Mouse (Mus musculus): Measurements from ENCODE around the gene Fam171a1.
"Not testable (repeated sequence)": the region's sequence is repeated elsewhere in the genome, so short reads cannot be mapped to it uniquely, and the experiment has no call there.

Fam171a1 gene

GRCm38 (mm10) chr2:3113866-3114265 lies at the start of gene Fam171a1:
Fam171a1 (plus strand) TSS chr2:3114224.
- DNase-seq (ENCODE audit: low spot score in 2 of 2) = no peak

- DNase-seq (ENCODE audit: low spot score in 2 of 2) = no peak
Observed at GRCm38 (mm10) chr2:3069140-3069539, 44.9 kb upstream of the Fam171a1 start.

DNA sequence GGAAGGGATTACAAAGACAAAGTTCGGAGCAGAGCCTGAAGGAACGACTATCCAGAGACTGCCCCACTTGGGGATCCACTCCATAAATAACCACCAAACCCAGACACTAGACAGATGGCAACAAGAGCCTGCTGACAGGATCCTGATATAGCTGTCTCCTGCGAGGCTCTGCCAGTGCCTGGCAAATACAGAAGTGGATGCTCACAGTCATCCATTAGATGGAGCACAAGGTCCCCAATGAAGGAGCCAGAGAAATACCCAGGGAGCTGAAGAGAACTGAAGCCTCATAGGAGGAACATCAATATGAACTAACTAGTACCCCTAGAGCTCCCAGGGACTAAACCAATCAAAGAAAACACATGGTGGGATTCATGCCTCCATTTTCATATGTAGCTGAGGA lies 25.7 kb upstream of the Fam171a1 start:
- DNase-seq (ENCODE audit: low spot score in 2 of 2) = not testable (repeated sequence)

GRCm38 (mm10) chr2:3089274-3089673 lies 24.8 kb upstream of the Fam171a1 start:
- no peak for DNase-seq (ENCODE audit: low spot score in 2 of 2)

- no peak for DNase-seq (ENCODE audit: low spot score in 2 of 2)
Observed at GRCm38 (mm10) chr2:3096101-3096500, 17.9 kb upstream of the Fam171a1 start.

- DNase-seq (ENCODE audit: low spot score in 2 of 2) = no peak
Observed at GRCm38 (mm10) chr2:3099971-3100370, 14.1 kb upstream of the Fam171a1 start.

GRCm38 (mm10) chr2:3101292-3101957 lies 12.6 kb upstream of the Fam171a1 start:
- DNase-seq (ENCODE audit: low spot score in 2 of 2) = no peak

DNA sequence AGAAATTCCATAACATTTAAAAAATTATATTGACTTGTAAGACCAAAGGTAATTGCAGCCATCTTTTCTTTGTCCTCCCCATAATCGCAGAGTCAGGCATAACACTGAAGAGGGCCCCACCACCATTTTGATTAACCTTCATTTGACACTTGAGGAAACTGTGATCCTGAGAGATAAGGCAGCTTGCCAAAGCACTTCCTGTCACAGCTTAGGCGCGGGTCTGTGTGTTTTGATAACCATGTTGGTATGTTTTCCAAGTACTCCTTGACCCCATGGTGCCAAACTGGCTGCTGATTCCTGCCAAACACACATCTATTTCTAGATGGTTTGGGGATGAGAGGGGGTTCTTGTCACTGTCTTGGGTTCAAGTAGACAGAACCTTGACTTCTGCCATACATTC lies 11.7 kb upstream of the Fam171a1 start:
- DNase-seq (ENCODE audit: low spot score in 2 of 2) = no peak

- peak in 1 of 2 experiments; percentile 37 for DNase-seq (ENCODE audit: low spot score in 2 of 2)
Observed at GRCm38 (mm10) chr2:3107471-3107870, 6.6 kb upstream of the Fam171a1 start.

DNA sequence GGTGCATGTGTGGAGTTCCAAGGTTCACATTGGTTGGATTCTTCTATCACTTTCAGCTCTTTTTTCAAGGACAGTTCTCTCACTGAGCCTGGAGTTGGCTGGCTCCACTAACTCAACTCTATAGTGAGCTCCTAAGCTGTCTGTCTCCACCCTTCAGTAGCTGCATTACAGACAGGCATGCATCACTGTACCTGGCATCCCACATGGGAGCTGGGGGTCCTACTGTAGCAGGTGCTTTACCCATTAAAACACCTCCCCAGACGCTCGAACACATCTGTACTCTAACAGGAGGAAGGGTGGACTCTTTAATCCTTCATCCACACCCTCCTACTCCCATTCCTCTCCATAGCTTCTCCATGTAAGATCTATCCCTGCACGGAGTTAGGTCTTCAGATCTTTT lies 5.6 kb upstream of the Fam171a1 start:
- DNase-seq (ENCODE audit: low spot score in 2 of 2) = no peak

GRCm38 (mm10) chr2:3108834-3109233 lies 5.2 kb upstream of the Fam171a1 start:
- DNase-seq (ENCODE audit: low spot score in 2 of 2) = no peak

DNA sequence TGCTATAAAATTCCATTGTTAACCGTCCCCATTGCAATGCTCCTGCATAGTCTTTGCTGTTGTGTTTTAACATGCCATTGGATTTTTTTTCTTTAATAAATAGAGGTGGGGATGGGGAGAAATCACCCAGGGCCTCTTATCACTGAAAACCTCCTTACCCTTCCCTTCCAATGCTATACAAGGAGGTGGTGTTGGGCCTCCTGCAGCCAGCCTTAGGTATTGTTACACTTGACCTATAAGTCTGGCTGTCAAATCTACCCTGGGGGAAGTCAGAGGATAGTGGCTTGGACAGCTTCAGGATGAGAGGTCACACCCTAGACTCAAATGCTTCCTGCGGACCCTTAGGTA lies 3.8 kb downstream of the Fam171a1 start:
- no peak for DNase-seq (ENCODE audit: low spot score in 2 of 2)

GRCm38 (mm10) chr2:3118203-3118941 lies 4.3 kb downstream of the Fam171a1 start:
- DNase-seq (ENCODE audit: low spot score in 2 of 2) = peak; percentile 57 to 89

DNA sequence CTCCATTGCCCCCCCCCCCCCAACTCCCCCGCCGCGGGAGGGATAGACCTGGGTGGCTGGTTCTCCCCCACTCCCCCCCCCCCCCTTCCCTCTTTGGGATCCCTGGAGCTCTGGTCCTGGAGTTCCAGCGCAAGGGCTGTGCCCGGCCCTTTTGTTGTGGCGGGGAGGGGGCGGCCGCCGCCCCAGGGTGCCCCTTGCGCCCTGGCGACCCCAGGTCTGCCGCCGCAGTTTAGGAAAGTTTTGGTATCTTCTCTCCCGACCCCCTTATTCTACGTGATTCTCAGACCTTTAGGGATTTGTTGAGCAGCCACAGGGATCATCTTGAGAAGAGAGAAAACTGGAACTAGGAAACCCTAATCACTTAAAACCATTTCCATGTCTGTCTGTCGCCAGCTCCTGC lies 4.9 kb downstream of the Fam171a1 start:
- DNase-seq (ENCODE audit: low spot score in 2 of 2) = no peak

DNA sequence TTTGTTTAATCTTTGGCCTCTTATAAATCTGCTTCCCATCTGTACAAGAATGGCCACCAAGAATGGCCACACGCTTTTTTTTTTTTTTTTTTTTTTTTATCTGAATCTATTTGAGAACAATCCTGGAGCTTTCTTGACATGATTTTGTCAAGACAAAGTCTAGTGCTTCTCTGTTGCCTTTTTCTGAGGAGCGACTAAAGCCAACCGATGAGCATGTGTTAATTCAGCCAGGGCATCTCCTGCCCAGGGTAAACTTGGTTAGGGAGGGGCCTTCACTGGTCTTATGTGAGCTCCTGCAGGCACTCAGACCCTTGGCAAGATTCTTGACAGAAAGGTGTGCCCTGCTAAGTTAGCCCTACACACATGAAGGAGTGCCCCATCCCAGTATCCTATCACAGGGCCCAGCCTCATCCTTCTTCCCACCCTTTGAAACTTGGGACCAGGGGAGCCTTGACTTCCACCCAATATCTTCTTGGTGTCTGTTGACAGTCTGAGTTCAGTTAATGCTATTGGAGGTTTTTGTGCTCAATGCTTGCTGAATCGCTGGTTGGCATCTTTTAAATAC lies 5.4 kb downstream of the Fam171a1 start:
- DNase-seq (ENCODE audit: low spot score in 2 of 2) = no peak

DNA sequence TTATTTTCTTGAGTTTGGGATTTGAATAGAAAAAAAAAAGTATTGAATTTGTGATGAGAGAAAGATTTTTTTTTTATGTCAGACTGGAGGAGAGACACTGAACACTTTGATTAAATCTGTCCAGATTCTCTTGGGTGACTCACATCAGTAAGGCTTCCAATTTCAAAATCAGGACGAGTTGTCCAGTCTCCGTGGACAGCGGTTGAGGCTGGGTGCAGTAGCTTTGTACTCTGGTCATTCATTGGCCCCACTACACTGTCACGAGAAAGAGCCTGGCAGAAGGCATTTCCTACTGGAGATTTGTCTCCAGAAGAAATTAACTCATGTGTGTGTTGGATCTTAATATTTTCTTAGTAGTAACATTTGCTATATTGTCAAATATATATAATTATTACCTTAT lies 8.5 kb downstream of the Fam171a1 start:
- DNase-seq (ENCODE audit: low spot score in 2 of 2) = no peak

DNA sequence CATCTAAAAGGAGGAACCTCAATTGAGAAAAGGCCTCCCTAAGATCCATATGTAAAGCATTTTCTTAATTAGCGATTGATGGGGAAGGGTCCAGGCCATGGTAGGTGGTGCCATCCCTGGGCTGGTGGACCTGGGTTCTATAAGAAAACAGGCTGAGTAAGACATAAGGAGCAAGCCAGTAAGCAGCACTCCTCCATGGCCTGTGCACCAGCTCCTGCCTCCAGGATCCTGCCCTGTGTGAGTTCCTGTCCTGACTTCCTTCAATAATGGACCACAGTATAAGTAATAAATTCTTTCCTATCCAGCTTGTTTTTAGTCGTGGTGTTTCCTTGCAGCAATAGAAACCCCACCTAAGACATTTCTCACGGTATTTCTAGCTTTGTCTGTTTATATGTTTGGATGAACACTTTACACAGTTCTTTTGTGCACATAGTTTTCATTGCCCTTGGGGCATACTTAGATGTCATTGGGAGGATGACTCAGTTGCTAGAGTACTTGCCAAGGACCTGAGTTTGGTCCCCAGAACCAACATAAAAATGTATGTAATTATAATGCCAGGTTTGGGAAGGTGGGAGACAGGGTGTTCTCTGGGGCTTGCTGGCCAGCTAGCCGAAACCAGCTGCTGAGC lies 13.3 kb downstream of the Fam171a1 start:
- DNase-seq (ENCODE audit: low spot score in 2 of 2) = no peak

DNA sequence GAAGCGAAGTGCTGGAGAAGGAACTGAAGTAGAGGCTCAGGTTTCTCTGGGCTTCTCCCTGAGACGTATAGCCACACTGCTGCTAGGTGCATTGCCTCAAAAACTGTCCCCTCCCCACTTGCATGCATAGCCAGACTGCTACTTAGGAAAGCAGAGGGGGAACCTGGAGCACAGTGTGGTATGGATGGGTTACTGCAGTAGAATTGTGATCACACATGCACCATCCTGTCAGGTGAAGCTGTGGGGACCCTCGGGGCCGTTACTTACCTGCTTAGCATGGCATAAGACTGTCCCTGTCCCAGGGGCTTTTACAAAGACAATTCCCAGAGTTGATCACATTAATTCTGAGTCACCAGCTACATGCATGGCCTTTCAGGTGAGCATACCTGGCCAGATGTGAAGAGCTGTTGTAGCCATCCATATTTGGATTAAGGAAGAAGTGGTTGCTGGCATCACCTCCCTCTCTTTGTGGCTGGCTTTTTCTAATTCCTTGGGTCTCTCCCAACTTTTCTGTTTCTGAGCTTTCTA lies 14.4 kb downstream of the Fam171a1 start:
- DNase-seq (ENCODE audit: low spot score in 2 of 2) = no peak

DNA sequence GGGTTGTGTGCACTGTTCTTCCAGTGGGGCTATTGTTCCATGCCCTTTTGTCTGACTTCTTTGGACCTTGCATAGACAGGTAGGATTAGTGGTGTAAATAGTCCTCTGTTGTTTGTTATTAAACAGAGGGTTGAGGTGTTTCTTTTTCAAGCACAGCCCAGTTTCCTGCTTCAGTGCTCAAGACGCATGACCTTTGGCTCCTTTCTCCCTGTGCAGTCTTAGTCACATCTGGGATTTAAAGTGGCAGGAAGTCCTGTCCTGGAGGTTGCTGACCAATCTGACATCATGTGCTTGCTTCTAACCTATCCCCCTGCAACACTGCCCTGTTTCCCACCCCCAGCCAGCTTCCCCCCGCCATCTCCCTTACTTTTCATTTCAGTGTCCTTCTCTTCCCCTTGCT lies 14.9 kb downstream of the Fam171a1 start:
- no peak for DNase-seq (ENCODE audit: low spot score in 2 of 2)

GRCm38 (mm10) chr2:3132473-3132872 lies 18.4 kb downstream of the Fam171a1 start:
- no peak for DNase-seq (ENCODE audit: low spot score in 2 of 2)

DNA sequence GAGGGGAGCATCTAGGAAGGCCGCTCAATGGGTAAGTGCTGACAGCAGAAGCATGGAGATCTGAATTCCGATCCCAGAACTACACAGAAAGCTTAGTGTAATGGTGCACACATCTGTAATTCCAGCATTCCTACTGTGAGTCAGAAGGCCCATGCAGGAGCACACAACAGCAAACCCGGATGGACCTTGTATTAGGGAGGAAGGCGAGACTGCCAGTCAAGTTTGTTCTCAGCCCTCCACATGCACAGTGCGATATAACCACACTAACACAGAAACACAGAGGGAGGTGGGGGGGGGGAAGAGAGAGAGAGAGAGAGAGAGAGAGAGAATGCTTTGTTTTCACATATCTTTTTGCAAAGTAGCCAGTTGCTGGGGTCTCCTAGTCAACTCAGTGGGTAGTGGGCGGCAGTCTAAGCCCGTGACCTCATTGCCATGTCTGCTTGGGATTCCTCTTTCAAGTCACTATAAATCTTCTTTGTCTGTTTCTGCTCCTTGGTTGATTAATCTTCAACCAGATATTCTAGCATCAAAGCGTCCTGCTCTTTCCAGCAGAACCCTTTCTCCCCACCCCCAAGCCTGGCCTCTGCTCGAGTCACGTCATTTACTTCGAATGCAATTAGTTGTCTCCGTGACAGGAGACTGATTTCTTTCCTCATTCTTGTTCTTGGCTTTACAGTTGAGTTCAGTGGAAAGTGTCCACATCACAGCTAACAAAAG lies 20.7 kb downstream of the Fam171a1 start:
- DNase-seq (ENCODE audit: low spot score in 2 of 2) = no peak

DNA sequence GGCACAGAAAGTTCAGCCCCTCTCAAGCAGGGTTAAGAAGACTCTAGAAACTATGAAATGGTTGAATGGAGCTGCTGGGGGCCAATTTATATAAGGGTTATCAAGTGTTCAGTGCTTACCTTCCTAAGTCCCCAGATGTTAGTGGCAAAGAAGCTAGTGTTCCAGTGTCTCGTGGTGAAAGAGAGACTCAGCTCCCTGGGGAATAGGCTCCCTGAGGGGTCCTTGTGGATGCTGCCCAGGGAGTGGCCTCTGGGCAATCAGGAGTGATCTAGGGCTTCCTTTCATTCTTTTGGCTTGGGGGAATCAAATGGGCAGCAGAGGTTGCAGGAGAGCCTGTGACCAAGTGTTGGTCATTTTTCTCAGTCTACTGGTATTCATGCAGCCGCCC lies 21.3 kb downstream of the Fam171a1 start:
- DNase-seq (ENCODE audit: low spot score in 2 of 2) = no peak
